Mouse (Mus musculus) R1 (cell line): Measurements from ENCODE around the gene C87414.
"Not testable (repeated sequence)": the region's sequence is repeated elsewhere in the genome, so short reads cannot be mapped to it uniquely, and the experiment has no call there.

ENCODE experiments used
- DNase-seq: peaks from one replicate; pipeline ENCODE4 v3.0.0-alpha.2; 2018; ENCODE audit warnings: low read depth, low spot score

The C87414 gene

DNA sequence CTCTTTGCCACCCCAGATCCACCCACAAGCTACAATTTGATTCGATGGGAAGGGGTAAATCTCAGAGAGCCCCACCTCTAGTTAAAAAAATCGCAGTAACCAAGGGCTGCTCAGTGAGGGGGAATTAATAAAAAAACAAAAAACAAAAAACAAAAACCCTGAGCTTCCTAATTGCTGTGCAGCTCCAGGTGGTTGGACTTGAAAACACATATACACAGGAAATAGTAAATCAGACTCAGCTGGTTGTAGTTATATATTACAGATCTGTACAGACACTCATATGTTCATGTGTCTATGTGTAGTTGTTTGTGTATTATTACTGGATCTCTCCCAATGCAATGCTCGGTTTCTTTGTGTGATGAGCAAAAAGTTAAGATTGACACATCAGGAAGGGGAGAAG is at the start of gene C87414:
C87414 (minus strand) TSS at position 101 of the 400 bp plus-strand sequence.
- DNase-seq, result not testable (repeated sequence)

DNA sequence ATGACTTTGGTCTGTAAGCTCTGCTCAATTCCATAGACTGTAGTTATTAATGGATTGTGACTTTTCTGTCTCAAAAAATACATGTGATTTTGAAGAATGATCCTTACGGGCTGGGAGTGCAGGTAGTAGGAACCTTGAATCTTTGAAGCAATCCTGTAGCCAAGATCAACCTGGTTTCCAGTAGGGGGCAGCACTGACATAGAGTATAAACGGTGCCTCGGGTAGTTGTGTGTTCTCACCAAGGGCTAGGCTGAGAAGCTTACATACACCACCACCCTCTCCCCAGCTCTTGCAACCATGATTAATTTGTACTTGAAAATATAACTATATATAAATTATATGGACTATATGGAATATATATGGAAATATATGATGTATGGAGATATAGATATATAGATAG is 13.3 kb upstream of the C87414 start:
- not testable (repeated sequence) for DNase-seq
